Comparison of ENCODE assay signal across 13 mouse cellular contexts in the genomic region with DNA sequence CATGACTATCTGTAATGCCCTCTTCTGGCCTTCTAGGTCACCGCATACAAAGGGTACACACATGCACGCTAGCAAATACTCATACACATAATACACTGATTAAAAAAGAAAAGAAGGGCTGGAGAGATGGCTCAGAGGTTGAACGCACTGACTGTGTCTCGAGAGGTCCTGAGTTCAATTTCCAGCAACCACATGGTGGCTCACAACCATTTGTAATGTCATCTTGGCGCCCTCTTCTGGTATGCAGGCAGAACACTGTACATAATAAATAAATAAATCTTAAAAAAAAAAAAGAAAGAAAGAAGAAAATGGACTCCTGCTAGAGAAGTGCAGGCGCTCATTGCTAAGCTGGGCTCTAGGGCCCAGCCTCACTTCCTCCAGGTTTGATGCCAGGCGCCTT. TPM values are rescaled to one million over a fixed set of nuclear protein-coding genes. Genes with fewer than 3 reads are reported as not detected.
DNase-seq lines count a peak whose midpoint lies in the region; ATAC-seq and TF ChIP-seq lines count a peak whose summit lies in the region.
"Had no signal": no experiment of that assay in that cellular context is flagged by ENCODE, and none has a peak within 500 bp of the region (broad histone marks: within the 10 kb centered on the region; RNA-seq: fewer than 3 reads in every experiment).

No protein-coding gene starts in this region.

- peak; percentile 51 for TF ChIP-seq CTCF in kidney, postnatal 0 days (IDR thresholded peaks at IDR 0.05; ENCODE audit: low read depth)

- H3K27ac ChIP-seq in kidney, postnatal 0 days = no peak overlapping the region
- H3K27ac ChIP-seq: heart, embryonic 10.5 days had no signal

- no peak overlapping the region for H3K4me2 ChIP-seq in kidney, postnatal 0 days (ENCODE audit: low read length)

- no peak overlapping the region for H3K9ac ChIP-seq in kidney, postnatal 0 days (ENCODE audit: low read depth, low read length)

- H3K4me3 ChIP-seq in kidney, postnatal 0 days (replicated peaks; ENCODE audit: low read depth, low read length) = no peak overlapping the region
- H3K4me3 ChIP-seq: heart, embryonic 10.5 days; megakaryocyte, embryonic 14.5 days had no signal

- no peak for ATAC-seq in kidney, postnatal 0 days (replicated peaks; ENCODE audit: low FRiP score, low read depth)

- H3K9me3 ChIP-seq in kidney, postnatal 0 days (replicated peaks; ENCODE audit: low read length) = no peaks in the 10 kb centered on the region
- H3K9me3 ChIP-seq: heart, embryonic 10.5 days; megakaryocyte, embryonic 14.5 days had no signal

- H3K4me1 ChIP-seq in kidney, postnatal 0 days (replicated peaks; ENCODE audit: insufficient read depth, low read length) = 0 out of 2 replicates have a peak, but pooled peaks cover 5% of the 10 kb centered on the region

- DNase-seq in kidney, postnatal 0 days (ENCODE audit: low spot score) = no peak
- DNase-seq in kidney, adult 11 months = no peak
- peak; percentile 37 for DNase-seq in thymus, postnatal 0 days (ENCODE audit: low spot score)
- DNase-seq in thymus, postnatal 36 days = no peak
- DNase-seq in NIH3T3 (ENCODE audit: low read depth) = peak; percentile 57
- DNase-seq in frontal cortex, adult 2 months (ENCODE audit: extremely low spot score in 1 of 2, low spot score in 1 of 2) = no peak
- DNase-seq in urinary bladder, adult 18-20 months (ENCODE audit: low spot score in 2 of 2) = no peak
- no peak for DNase-seq in testis, postnatal 14 days (ENCODE audit: low spot score)
- DNase-seq: adrenal gland, adult 8-10 months; kidney, adult 8-10 months had no signal

- H3K36me3 ChIP-seq in kidney, postnatal 0 days (ENCODE audit: insufficient read depth, low read length) = peaks cover 15% of the 10 kb centered on the region; the same call in 1 of the 2 replicates

- no peaks in the 10 kb centered on the region for H3K27me3 ChIP-seq in kidney, postnatal 0 days (ENCODE audit: insufficient read depth, low read length)
- H3K27me3 ChIP-seq: megakaryocyte, embryonic 14.5 days had no signal

- 89% methylated on average over 7 of the region's 7 CpGs for WGBS in kidney, postnatal 0 days

RNA-seq across cellular contexts. Expression of a gene that starts 4.5 kb away (rescaled TPM):
- 71.9 and 79.6 TPM in 2 replicates for polyA plus RNA-seq in kidney, postnatal 0 days (2015; fragmentation: Nextera tagmentation; extraction: Ambion mirVana)
- polyA plus RNA-seq in thymus, postnatal 0 days (2015; fragmentation: Nextera tagmentation; extraction: Ambion mirVana) = 72.4 and 72.8 TPM in 2 replicates
- 60.2 and 66.3 TPM in 2 replicates for polyA plus RNA-seq in frontal cortex, adult 2 months (2012; rRNA removed)

RNA-seq across cellular contexts. Expression of a gene that starts 4.6 kb away (rescaled TPM):
- polyA plus RNA-seq in kidney, postnatal 0 days (2015; fragmentation: Nextera tagmentation; extraction: Ambion mirVana) = 6.6 and 7.6 TPM in 2 replicates
- 9.9 and 11.6 TPM in 2 replicates for polyA plus RNA-seq in thymus, postnatal 0 days (2015; fragmentation: Nextera tagmentation; extraction: Ambion mirVana)
- 11.2 and 14.0 TPM in 2 replicates for polyA plus RNA-seq in frontal cortex, adult 2 months (2012; rRNA removed)

RNA-seq across cellular contexts. Expression of a gene that starts 4.7 kb away (rescaled TPM):
- polyA plus RNA-seq in kidney, postnatal 0 days (2015; fragmentation: Nextera tagmentation; extraction: Ambion mirVana) = 1.0 and 1.2 TPM in 2 replicates
- polyA plus RNA-seq in thymus, postnatal 0 days (2015; fragmentation: Nextera tagmentation; extraction: Ambion mirVana) = 0.83 and 0.86 TPM in 2 replicates
- 0.82 TPM in 2 replicates for polyA plus RNA-seq in frontal cortex, adult 2 months (2012; rRNA removed)

RNA-seq across cellular contexts. Expression of a gene that starts 16.1 kb away (rescaled TPM):
- polyA plus RNA-seq in kidney, postnatal 0 days (2015; fragmentation: Nextera tagmentation; extraction: Ambion mirVana) = 41.6 and 46.6 TPM in 2 replicates
- polyA plus RNA-seq in thymus, postnatal 0 days (2015; fragmentation: Nextera tagmentation; extraction: Ambion mirVana) = 23.1 and 25.8 TPM in 2 replicates
- 6.1 and 6.3 TPM in 2 replicates for polyA plus RNA-seq in frontal cortex, adult 2 months (2012; rRNA removed)

RNA-seq across cellular contexts. Expression of a gene that starts 32.7 kb away (rescaled TPM):
- 1.5 and 2.0 TPM in 2 replicates for polyA plus RNA-seq in kidney, postnatal 0 days (2015; fragmentation: Nextera tagmentation; extraction: Ambion mirVana)
- polyA plus RNA-seq in thymus, postnatal 0 days (2015; fragmentation: Nextera tagmentation; extraction: Ambion mirVana) = 1.7 TPM in 2 replicates
- 0.50 and 0.62 TPM in 2 replicates for polyA plus RNA-seq in frontal cortex, adult 2 months (2012; rRNA removed)
- polyA plus RNA-seq: liver, embryonic 16.5 days had no signal

Comparison
In these comparisons a context has a peak if more than half of its experiments do, and no peak if none do; other contexts are left out.
1. DNase-seq: peak in thymus, postnatal 0 days (single experiment) and NIH3T3 (single experiment); none in kidney, postnatal 0 days (single experiment), kidney, adult 11 months (single experiment), thymus, postnatal 36 days (0 of 2), frontal cortex, adult 2 months (0 of 2), urinary bladder, adult 18-20 months (0 of 2) and testis, postnatal 14 days (single experiment).